Mouse (Mus musculus) stomach, postnatal 0 days (tissue): Measurements from ENCODE around the gene Tbcd. TPM values are rescaled to one million over a fixed set of nuclear protein-coding genes. Genes with fewer than 3 reads are reported as not detected.

Experiments used
- ATAC-seq: fragments of 200-750 bp; cut with Nextera tagmentation; 2 replicates; pipeline ENCODE4 v1.8.0; 2017; ENCODE audit not compliant: low FRiP score, low TSS enrichment
- DNase-seq: peaks from one replicate; pipeline ENCODE4 v3.0.0-alpha.2; 2016; ENCODE audit warnings: low spot score
- H3K27ac ChIP-seq: fragments of 300-500 bp; sonication (generic); replicated peaks from 2 replicates; pipeline ENCODE4 v1.5.1; 2014; ENCODE audit warnings: mild to moderate bottlenecking, control low read depth
- H3K27me3 ChIP-seq: fragments of 300-500 bp; sonication (generic); 2 replicates; pipeline ENCODE4 v1.6.1; 2014; ENCODE audit warnings: low read length; ENCODE audit not compliant: control insufficient read depth, insufficient read depth
- H3K36me3 ChIP-seq: fragments of 300-500 bp; sonication (generic); 2 replicates; pipeline ENCODE4 v1.6.1; 2014; ENCODE audit warnings: low read length, mixed read lengths; ENCODE audit not compliant: control insufficient read depth, insufficient read depth
- H3K4me1 ChIP-seq: fragments of 300-500 bp; sonication (generic); replicated peaks from 2 replicates; pipeline ENCODE4 v1.6.1; 2014; ENCODE audit warnings: antibody characterized with exemption; ENCODE audit not compliant: control insufficient read depth, insufficient read depth
- H3K4me2 ChIP-seq: fragments of 300-500 bp; sonication (generic); replicated peaks from 2 replicates; pipeline ENCODE4 v1.6.1; 2014; ENCODE audit warnings: low read depth, mild to moderate bottlenecking, control low read depth, moderate library complexity
- H3K4me3 ChIP-seq: fragments of 300-500 bp; sonication (generic); 2 replicates; pipeline ENCODE4 v1.5.1; 2014; ENCODE audit warnings: low read depth, low read length, control low read depth
- H3K9ac ChIP-seq: fragments of 300-500 bp; sonication (generic); 2 replicates; pipeline ENCODE4 v1.6.1; 2014; ENCODE audit warnings: mild to moderate bottlenecking, low read length, control low read depth, mixed read lengths
- H3K9me3 ChIP-seq: fragments of 300-500 bp; sonication (generic); 2 replicates; pipeline ENCODE4 v1.6.1; 2016; ENCODE audit warnings: low read length; ENCODE audit not compliant: control insufficient read depth
- CTCF ChIP-seq: IDR thresholded peaks from 2 replicates; pipeline ENCODE4 v1.5.1; 2016; ENCODE audit warnings: antibody characterized with exemption, low read depth, mild to moderate bottlenecking, moderate library complexity
- EP300 ChIP-seq: optimal IDR thresholded peaks from 2 replicates; pipeline ENCODE3; 2016; ENCODE audit warnings: antibody characterized with exemption
- WGBS: fragments of 180-500 bp; shearing (Covaris S2); extraction: QIAGEN DNeasy Blood & Tissue Kit; methylation state at CpG from one replicate; pipeline ENCODE4 v1.1.7; 2014; 5-methylcytosine and 5-hydroxymethylcytosine counted together
- polyA plus RNA-seq: library from polyadenylated mRNA; unstranded; fragments of >200 nt; fragmentation: Nextera tagmentation; extraction: Ambion mirVana; gene quantifications from 2 replicates; pipeline ENCODE4 v1.2.1, GENCODE M21; 2015

Tbcd gene
- polyA plus RNA-seq, 1 experiment from 2014 or later = 36.8 TPM

- H3K4me1 ChIP-seq = peaks cover 7% of the 10 kb centered on the region
- H3K4me2 ChIP-seq = no peak overlapping the region
- DNase-seq = no peak
- no peaks in the 10 kb centered on the region for H3K9me3 ChIP-seq
- H3K4me3 ChIP-seq = no peak overlapping the region
- 83% methylated on average over 4 of the region's 4 CpGs for WGBS
- no peak for ATAC-seq
- H3K27ac ChIP-seq = peak overlapping the region; percentile 93; the same call in 1 of the 2 replicates
- TF ChIP-seq EP300 = no peak
- TF ChIP-seq CTCF = no peak
- no peak overlapping the region for H3K9ac ChIP-seq
- H3K27me3 ChIP-seq = no peaks in the 10 kb centered on the region
- H3K36me3 ChIP-seq = no peaks in the 10 kb centered on the region
Observed at GRCm38 (mm10) chr11:121542471-121542870, 90.7 kb downstream of the Tbcd start.

GRCm38 (mm10) chr11:121543287-121543856 is 91.6 kb downstream of the Tbcd start:
- H3K27me3 ChIP-seq = no peaks in the 10 kb centered on the region
- H3K4me3 ChIP-seq = no peak overlapping the region
- H3K9ac ChIP-seq = peak overlapping the region; percentile 13; the same call in 1 of the 2 replicates
- peak overlapping the region; percentile 93 for H3K27ac ChIP-seq
- ATAC-seq (peak; percentile 4; the same call in 1 of the 2 replicates), DNase-seq (peak; percentile 36)
- H3K36me3 ChIP-seq = no peaks in the 10 kb centered on the region
- no peaks in the 10 kb centered on the region for H3K9me3 ChIP-seq
- H3K4me2 ChIP-seq = no peak overlapping the region
- WGBS = 57% methylated on average over 5 of the region's 5 CpGs
- H3K4me1 ChIP-seq = peaks cover 7% of the 10 kb centered on the region
- no peak for TF ChIP-seq CTCF
- TF ChIP-seq EP300 = no peak

- Histone ChIP-seq H3K9me3 (no peaks in the 10 kb centered on the region), H3K4me2 (peak overlapping the region; percentile 39), H3K27ac (peak overlapping the region; percentile 93), H3K27me3 (no peaks in the 10 kb centered on the region), H3K4me3 (no peak overlapping the region), H3K36me3 (no peaks in the 10 kb centered on the region), H3K9ac (peak overlapping the region; percentile 13; the same call in 1 of the 2 replicates), H3K4me1 (peaks cover 7% of the 10 kb centered on the region)
- no peak for TF ChIP-seq CTCF
- TF ChIP-seq EP300 = peak; percentile 72
- ATAC-seq (peak; percentile 98), DNase-seq (peak; percentile 94)
- 67% methylated on average over 9 of the region's 9 CpGs for WGBS
Observed at GRCm38 (mm10) chr11:121543922-121544321, 92.2 kb downstream of the Tbcd start.

- H3K9ac ChIP-seq = peak overlapping the region; percentile 38; the same call in 1 of the 2 replicates
- H3K36me3 ChIP-seq = no peaks in the 10 kb centered on the region
- H3K27me3 ChIP-seq = no peaks in the 10 kb centered on the region
- WGBS = 43% methylated on average over 7 of the region's 7 CpGs
- H3K4me3 ChIP-seq = no peak overlapping the region
- ATAC-seq (peak; percentile 73), DNase-seq (peak; percentile 85)
- no peak for TF ChIP-seq CTCF
- peak; percentile 78 for TF ChIP-seq EP300
- peak overlapping the region; percentile 93 for H3K27ac ChIP-seq
- no peaks in the 10 kb centered on the region for H3K9me3 ChIP-seq
- H3K4me2 ChIP-seq = peak overlapping the region; percentile 39
- peaks cover 7% of the 10 kb centered on the region for H3K4me1 ChIP-seq
Observed at GRCm38 (mm10) chr11:121544755-121545397, 93.1 kb downstream of the Tbcd start.

- WGBS = 52% methylated on average over 3 of the region's 3 CpGs
- Histone ChIP-seq H3K9me3 (no peaks in the 10 kb centered on the region), H3K9ac (no peak overlapping the region), H3K27ac (peak overlapping the region; percentile 93), H3K27me3 (no peaks in the 10 kb centered on the region), H3K4me1 (peaks cover 7% of the 10 kb centered on the region), H3K4me2 (no peak overlapping the region), H3K36me3 (no peaks in the 10 kb centered on the region), H3K4me3 (no peak overlapping the region)
- ATAC-seq (no peak), DNase-seq (no peak)
- TF ChIP-seq EP300 (no peak), CTCF (no peak)
Observed at GRCm38 (mm10) chr11:121545398-121546034, 93.8 kb downstream of the Tbcd start.

- H3K27ac ChIP-seq = no peak overlapping the region
- ATAC-seq (no peak), DNase-seq (peak; percentile 42)
- no peak overlapping the region for H3K9ac ChIP-seq
- 80% methylated on average over 5 of the region's 5 CpGs for WGBS
- no peaks in the 10 kb centered on the region for H3K27me3 ChIP-seq
- H3K9me3 ChIP-seq = no peaks in the 10 kb centered on the region
- no peaks in the 10 kb centered on the region for H3K36me3 ChIP-seq
- TF ChIP-seq CTCF (no peak), EP300 (no peak)
- no peak overlapping the region for H3K4me3 ChIP-seq
- peaks cover 7% of the 10 kb centered on the region for H3K4me1 ChIP-seq
- no peak overlapping the region for H3K4me2 ChIP-seq
Observed at GRCm38 (mm10) chr11:121547234-121547633, 95.5 kb downstream of the Tbcd start.
